Mouse (Mus musculus): Measurements from ENCODE around the gene Plppr5. TPM values are rescaled to one million over a fixed set of nuclear protein-coding genes. Genes with fewer than 3 reads are reported as not detected.

Plppr5 gene
- polyA plus RNA-seq, 1 experiment from 2014 or later: 1.7 TPM

DNA sequence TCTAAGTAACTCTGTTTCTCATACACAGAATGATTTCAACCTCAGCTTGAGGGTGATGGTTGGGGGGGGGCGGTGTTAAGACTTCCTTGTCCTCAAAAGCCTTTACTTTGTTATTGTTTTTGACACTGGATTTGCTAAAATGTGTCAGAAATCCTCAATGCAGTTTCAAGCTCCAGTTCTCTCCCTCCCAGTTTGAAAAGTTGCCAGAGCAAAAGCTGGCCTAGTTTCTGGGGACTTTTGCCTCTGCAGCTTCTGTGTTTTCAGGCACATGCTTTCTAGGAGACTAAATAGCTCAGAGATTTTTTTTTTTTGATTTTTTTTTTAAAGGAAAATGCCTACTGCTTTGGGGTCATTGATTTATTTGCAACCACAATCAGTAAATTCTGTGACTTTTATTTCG lies 2.7 kb downstream of the Plppr5 start:
- TF ChIP-seq EP300 (optimal IDR thresholded peaks at IDR 0.05): no peak
- no peak for TF ChIP-seq CTCF (IDR thresholded peaks at IDR 0.05; ENCODE audit: low read depth)
- no peaks in the 10 kb centered on the region for H3K4me1 ChIP-seq (replicated peaks; ENCODE audit: control insufficient read depth, insufficient read depth)
- no peak overlapping the region for H3K27ac ChIP-seq (replicated peaks)
- no peaks in the 10 kb centered on the region for H3K36me3 ChIP-seq (ENCODE audit: control insufficient read depth, insufficient read depth, low read length)
- H3K27me3 ChIP-seq (ENCODE audit: control insufficient read depth, insufficient read depth, low read length): no peaks in the 10 kb centered on the region
- H3K4me2 ChIP-seq (replicated peaks; ENCODE audit: low read depth): no peak overlapping the region; the same call in 1 of the 2 replicates
- no peak overlapping the region for H3K9ac ChIP-seq (ENCODE audit: low read length)
- H3K9me3 ChIP-seq (ENCODE audit: control insufficient read depth, low read length): no peaks in the 10 kb centered on the region
- WGBS: 64% methylated on average over 2 of the region's 2 CpGs
- H3K4me3 ChIP-seq (ENCODE audit: low read depth, low read length): no peak overlapping the region
- DNase-seq (ENCODE audit: low spot score) (no peak), ATAC-seq (ENCODE audit: low FRiP score, low TSS enrichment) (no peak)

GRCm38 (mm10) chr3:117582628-117583027 lies 8.0 kb downstream of the Plppr5 start:
- WGBS: 87% methylated on average over 2 of the region's 2 CpGs
- H3K9ac ChIP-seq (ENCODE audit: low read length): no peak overlapping the region

GRCm38 (mm10) chr3:117602404-117602803 lies 27.8 kb downstream of the Plppr5 start:
- WGBS: 81% methylated on average over 1 of the region's 1 CpGs
- no peaks in the 10 kb centered on the region for H3K9me3 ChIP-seq (ENCODE audit: control insufficient read depth, low read length)
- no peak for ATAC-seq (ENCODE audit: low FRiP score, low TSS enrichment)
- no peak overlapping the region for H3K9ac ChIP-seq (ENCODE audit: low read length)
- H3K27ac ChIP-seq (replicated peaks): no peak overlapping the region
- no peaks in the 10 kb centered on the region for H3K36me3 ChIP-seq (ENCODE audit: control insufficient read depth, insufficient read depth, low read length)
- DNase-seq (ENCODE audit: low spot score): no peak
- no peak overlapping the region for H3K4me3 ChIP-seq (ENCODE audit: low read depth, low read length)
- TF ChIP-seq CTCF (IDR thresholded peaks at IDR 0.05; ENCODE audit: low read depth) (no peak), EP300 (optimal IDR thresholded peaks at IDR 0.05) (no peak)
- H3K4me1 ChIP-seq (replicated peaks; ENCODE audit: control insufficient read depth, insufficient read depth): no peaks in the 10 kb centered on the region
- no peaks in the 10 kb centered on the region for H3K27me3 ChIP-seq (ENCODE audit: control insufficient read depth, insufficient read depth, low read length)
- no peak overlapping the region for H3K4me2 ChIP-seq (replicated peaks; ENCODE audit: low read depth)

More at GRCm38 (mm10) chr3:117582628-117583027, 8.0 kb downstream of the Plppr5 start:
- ATAC-seq (ENCODE audit: low FRiP score, low TSS enrichment): no peak
- Histone ChIP-seq H3K36me3 (ENCODE audit: control insufficient read depth, insufficient read depth, low read length) (no peaks in the 10 kb centered on the region), H3K4me1 (replicated peaks; ENCODE audit: control insufficient read depth, insufficient read depth) (no peaks in the 10 kb centered on the region), H3K27ac (replicated peaks) (no peak overlapping the region), H3K4me3 (ENCODE audit: low read depth, low read length) (no peak overlapping the region), H3K9me3 (ENCODE audit: control insufficient read depth, low read length) (no peaks in the 10 kb centered on the region), H3K27me3 (ENCODE audit: control insufficient read depth, insufficient read depth, low read length) (no peaks in the 10 kb centered on the region), H3K4me2 (replicated peaks; ENCODE audit: low read depth) (no peak overlapping the region)
- no peak for TF ChIP-seq CTCF (IDR thresholded peaks at IDR 0.05; ENCODE audit: low read depth)
- TF ChIP-seq EP300 (optimal IDR thresholded peaks at IDR 0.05): no peak
- DNase-seq (ENCODE audit: low spot score): no peak

DNA sequence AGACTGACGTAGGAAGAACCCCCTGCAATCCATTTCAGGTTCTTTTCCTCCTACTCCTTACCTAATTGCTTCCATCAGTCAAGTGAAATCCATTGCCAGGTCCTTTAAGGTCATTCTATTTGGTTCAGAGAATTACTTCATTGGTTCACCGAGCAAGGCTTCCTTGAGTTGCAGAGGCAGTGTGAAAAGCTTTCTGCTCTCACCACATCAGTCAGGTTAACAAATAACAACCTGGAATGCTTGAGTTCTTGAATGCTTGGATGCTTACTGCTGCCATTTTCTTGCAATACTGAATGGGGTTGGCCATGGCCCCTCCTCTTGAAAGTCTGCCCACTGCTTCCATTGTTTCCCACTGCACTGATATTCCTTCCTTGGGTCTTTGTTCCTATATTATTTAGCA lies 28.8 kb downstream of the Plppr5 start:
- H3K9ac ChIP-seq (ENCODE audit: low read length): no peak overlapping the region
- 79% methylated on average over 2 of the region's 2 CpGs for WGBS
- no peak for DNase-seq (ENCODE audit: low spot score)
- H3K27ac ChIP-seq (replicated peaks): no peak overlapping the region
- H3K4me3 ChIP-seq (ENCODE audit: low read depth, low read length): no peak overlapping the region
- TF ChIP-seq CTCF (IDR thresholded peaks at IDR 0.05; ENCODE audit: low read depth) (no peak), EP300 (optimal IDR thresholded peaks at IDR 0.05) (no peak)
- no peaks in the 10 kb centered on the region for H3K4me1 ChIP-seq (replicated peaks; ENCODE audit: control insufficient read depth, insufficient read depth)
- no peaks in the 10 kb centered on the region for H3K9me3 ChIP-seq (ENCODE audit: control insufficient read depth, low read length)
- no peaks in the 10 kb centered on the region for H3K27me3 ChIP-seq (ENCODE audit: control insufficient read depth, insufficient read depth, low read length)
- H3K36me3 ChIP-seq (ENCODE audit: control insufficient read depth, insufficient read depth, low read length): no peaks in the 10 kb centered on the region
- no peak overlapping the region for H3K4me2 ChIP-seq (replicated peaks; ENCODE audit: low read depth)
- ATAC-seq (ENCODE audit: low FRiP score, low TSS enrichment): no peak

- Histone ChIP-seq H3K36me3 (ENCODE audit: control insufficient read depth, insufficient read depth, low read length) (no peaks in the 10 kb centered on the region), H3K4me2 (replicated peaks; ENCODE audit: low read depth) (no peak overlapping the region), H3K4me1 (replicated peaks; ENCODE audit: control insufficient read depth, insufficient read depth) (no peaks in the 10 kb centered on the region), H3K9ac (ENCODE audit: low read length) (no peak overlapping the region), H3K27me3 (ENCODE audit: control insufficient read depth, insufficient read depth, low read length) (no peaks in the 10 kb centered on the region), H3K9me3 (ENCODE audit: control insufficient read depth, low read length) (no peaks in the 10 kb centered on the region), H3K27ac (replicated peaks) (no peak overlapping the region), H3K4me3 (ENCODE audit: low read depth, low read length) (no peak overlapping the region)
- ATAC-seq (ENCODE audit: low FRiP score, low TSS enrichment) (no peak), DNase-seq (ENCODE audit: low spot score) (no peak)
- no peak for TF ChIP-seq CTCF (IDR thresholded peaks at IDR 0.05; ENCODE audit: low read depth)
- TF ChIP-seq EP300 (optimal IDR thresholded peaks at IDR 0.05): no peak
These were observed 31.7 kb downstream of the Plppr5 start for GRCm38 (mm10) chr3:117606383-117606782.

- Histone ChIP-seq H3K4me3 (ENCODE audit: low read depth, low read length) (no peak overlapping the region), H3K4me2 (replicated peaks; ENCODE audit: low read depth) (no peak overlapping the region), H3K36me3 (ENCODE audit: control insufficient read depth, insufficient read depth, low read length) (no peaks in the 10 kb centered on the region), H3K9me3 (ENCODE audit: control insufficient read depth, low read length) (no peaks in the 10 kb centered on the region), H3K27me3 (ENCODE audit: control insufficient read depth, insufficient read depth, low read length) (no peaks in the 10 kb centered on the region), H3K9ac (ENCODE audit: low read length) (no peak overlapping the region), H3K4me1 (replicated peaks; ENCODE audit: control insufficient read depth, insufficient read depth) (no peaks in the 10 kb centered on the region), H3K27ac (replicated peaks) (no peak overlapping the region)
- ATAC-seq (ENCODE audit: low FRiP score, low TSS enrichment) (no peak), DNase-seq (ENCODE audit: low spot score) (no peak)
- TF ChIP-seq EP300 (optimal IDR thresholded peaks at IDR 0.05): no peak
- no peak for TF ChIP-seq CTCF (IDR thresholded peaks at IDR 0.05; ENCODE audit: low read depth)
- WGBS: 71% methylated on average over 5 of the region's 5 CpGs
These were observed 36.8 kb downstream of the Plppr5 start for GRCm38 (mm10) chr3:117611453-117611852.
